Mouse (Mus musculus) lung, adult 2 months (tissue): ENCODE measurements at regions not wholly inside any gene's neighbourhood (a gene's known extent, or its start where the extent isn't known, plus 50 kb on each side); places are given as distances from the start of the nearest gene placed in this dataset.

Experiments
- CTCF ChIP-seq: fragments of 200-500 bp; IDR thresholded peaks from 2 replicates; pipeline ENCODE4 v1.5.1; 2011; ENCODE audit warnings: mild to moderate bottlenecking, low read length, control low read depth; ENCODE audit not compliant: insufficient read depth
- POLR2A ChIP-seq: fragments of 200-500 bp; IDR thresholded peaks from 2 replicates; pipeline ENCODE4 v1.6.1; 2011; ENCODE audit warnings: low read depth, mild to moderate bottlenecking, control low read depth, low read length, borderline replicate concordance; ENCODE audit errors: extremely low read depth

DNA sequence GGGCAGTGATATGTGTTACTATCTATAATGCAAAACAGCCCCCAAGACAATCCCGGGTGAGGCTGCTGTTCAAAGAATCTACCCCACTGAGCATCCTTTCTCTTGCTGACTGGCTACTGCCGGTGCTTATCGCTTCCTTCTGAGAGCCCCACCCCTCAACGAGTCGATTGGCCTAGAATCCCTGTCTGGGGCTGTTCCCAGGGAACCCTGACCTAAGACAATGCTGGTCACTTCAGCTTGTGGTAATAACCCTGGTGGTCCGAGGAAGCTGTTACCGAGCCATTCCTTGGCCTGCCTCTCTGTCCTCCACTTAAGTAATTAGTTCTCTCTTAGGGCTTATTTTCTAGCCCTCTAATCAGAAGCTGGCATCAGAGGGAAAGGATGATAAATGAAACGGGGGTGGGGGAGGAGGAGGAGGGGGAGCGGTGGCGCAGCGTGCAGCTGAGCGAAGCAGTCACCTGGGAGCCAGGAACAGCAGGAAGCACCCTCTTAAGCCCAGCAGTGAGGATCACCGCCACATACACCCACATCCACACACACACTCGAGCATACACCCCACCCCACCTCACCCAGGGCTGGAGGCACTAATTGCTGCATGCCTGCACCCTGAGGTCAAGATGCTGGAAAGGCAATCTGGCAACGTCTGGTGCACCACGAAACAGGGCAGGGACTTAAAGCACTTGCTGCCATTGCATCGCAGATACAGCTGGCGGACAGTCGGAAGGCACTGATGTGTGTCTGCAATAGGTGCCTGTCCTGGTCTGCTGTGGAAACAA is 65.1 kb upstream of the Bcor start:
- TF ChIP-seq CTCF (no peak), POLR2A (no peak)
